Comparison of ENCODE assay signal across 9 mouse cellular contexts in the genomic region with DNA sequence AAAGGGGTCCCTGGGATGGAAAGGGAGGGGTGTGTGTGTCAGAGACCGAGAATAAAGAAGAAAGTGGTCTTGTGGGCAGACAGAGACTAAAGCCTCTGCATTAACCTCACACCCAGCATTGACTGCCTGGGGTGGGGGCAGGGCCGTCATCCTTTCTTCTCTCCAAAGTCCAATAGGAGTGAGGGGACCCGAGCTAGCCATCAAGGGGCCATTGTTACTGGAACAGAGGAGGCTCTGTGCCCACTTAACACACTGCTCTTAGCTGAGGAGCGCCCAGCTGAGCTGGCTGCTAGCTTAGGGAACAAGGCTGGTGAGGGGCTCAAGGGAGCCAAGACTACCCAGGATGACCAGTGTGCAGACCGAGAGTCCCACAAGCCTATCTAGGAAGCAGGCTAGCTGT. TPM values are rescaled to one million over a fixed set of nuclear protein-coding genes. Genes with fewer than 3 reads are reported as not detected.
DNase-seq lines count a peak whose midpoint lies in the region; ATAC-seq and TF ChIP-seq lines count a peak whose summit lies in the region.
"Had no signal": no experiment of that assay in that cellular context is flagged by ENCODE, and none has a peak within 500 bp of the region (broad histone marks: within the 10 kb centered on the region; RNA-seq: fewer than 3 reads in every experiment).

No protein-coding gene starts in this region.

- H3K9ac ChIP-seq in intestine, embryonic 15.5 days: no peak overlapping the region
- H3K9ac ChIP-seq in intestine, postnatal 0 days (ENCODE audit: low read depth, low read length): no peak overlapping the region
- no peak overlapping the region for H3K9ac ChIP-seq in midbrain, embryonic 13.5 days (replicated peaks)

- TF ChIP-seq POLR2A in cortical plate, adult 2 months (IDR thresholded peaks at IDR 0.05; ENCODE audit: extremely low read depth, insufficient read depth, low read length): no peak

- no peaks in the 10 kb centered on the region for H3K9me3 ChIP-seq in intestine, embryonic 15.5 days
- H3K9me3 ChIP-seq in intestine, postnatal 0 days (ENCODE audit: control insufficient read depth): no peaks in the 10 kb centered on the region
- H3K9me3 ChIP-seq in midbrain, embryonic 13.5 days: no peaks in the 10 kb centered on the region

- no peaks in the 10 kb centered on the region for H3K27me3 ChIP-seq in intestine, embryonic 15.5 days (replicated peaks)
- H3K27me3 ChIP-seq in intestine, postnatal 0 days (replicated peaks; ENCODE audit: control insufficient read depth, insufficient read depth, low read length): no peaks in the 10 kb centered on the region
- H3K27me3 ChIP-seq in midbrain, embryonic 13.5 days: no peaks in the 10 kb centered on the region

- H3K4me2 ChIP-seq in intestine, embryonic 15.5 days (replicated peaks): no peak overlapping the region
- no peak overlapping the region for H3K4me2 ChIP-seq in intestine, postnatal 0 days (replicated peaks; ENCODE audit: low read depth)
- H3K4me2 ChIP-seq in midbrain, embryonic 13.5 days (replicated peaks): 0 out of 2 replicates have a peak overlapping the region, but pooled peaks have one; percentile 3

- peak; percentile 47 for DNase-seq in forelimb bud, embryonic 11.5 days (ENCODE audit: low read depth, low spot score)
- DNase-seq in cerebellum, adult 11 months: no peak
- no peak for DNase-seq in lung, postnatal 14 days
- no peak for DNase-seq in kidney, postnatal 14 days
- DNase-seq: heart, postnatal 4 days had no signal

- no peak for TF ChIP-seq CTCF in intestine, postnatal 0 days (IDR thresholded peaks at IDR 0.05; ENCODE audit: low read depth)
- TF ChIP-seq CTCF in cortical plate, adult 2 months (IDR thresholded peaks at IDR 0.05; ENCODE audit: extremely low read depth, insufficient read depth, low read length): no peak

- no peaks in the 10 kb centered on the region for H3K36me3 ChIP-seq in intestine, embryonic 15.5 days
- H3K36me3 ChIP-seq in intestine, postnatal 0 days (ENCODE audit: control insufficient read depth, insufficient read depth): no peaks in the 10 kb centered on the region
- H3K36me3 ChIP-seq in midbrain, embryonic 13.5 days: no peaks in the 10 kb centered on the region

- H3K27ac ChIP-seq in intestine, embryonic 15.5 days: no peak overlapping the region
- H3K27ac ChIP-seq in intestine, postnatal 0 days (ENCODE audit: low read depth, low read length): no peak overlapping the region
- peak overlapping the region; percentile 41; the same call in 1 of the 2 replicates for H3K27ac ChIP-seq in cortical plate, adult 2 months (ENCODE audit: insufficient read depth, low read length)
- H3K27ac ChIP-seq in midbrain, embryonic 13.5 days: peak overlapping the region; percentile 80

- 44% methylated on average over 5 of the region's 5 CpGs for WGBS in intestine, embryonic 15.5 days
- WGBS in intestine, postnatal 0 days: 49% methylated on average over 5 of the region's 5 CpGs
- WGBS in midbrain, embryonic 13.5 days: 8% methylated on average over 5 of the region's 5 CpGs

- 0 out of 2 replicates have a peak, but pooled peaks cover 2% of the 10 kb centered on the region for H3K4me1 ChIP-seq in intestine, embryonic 15.5 days (replicated peaks)
- no peaks in the 10 kb centered on the region for H3K4me1 ChIP-seq in intestine, postnatal 0 days (replicated peaks; ENCODE audit: control insufficient read depth, insufficient read depth, low read length)
- H3K4me1 ChIP-seq in cortical plate, adult 2 months (ENCODE audit: control insufficient read depth, insufficient read depth, low read length): no peaks in the 10 kb centered on the region
- peaks cover 15% of the 10 kb centered on the region for H3K4me1 ChIP-seq in midbrain, embryonic 13.5 days (replicated peaks)

- peak; percentile 45 for ATAC-seq in intestine, embryonic 15.5 days
- ATAC-seq in intestine, postnatal 0 days: no peak
- ATAC-seq in midbrain, embryonic 13.5 days: peak; percentile 93

- no peak overlapping the region for H3K4me3 ChIP-seq in intestine, embryonic 15.5 days (replicated peaks)
- H3K4me3 ChIP-seq in intestine, postnatal 0 days (ENCODE audit: low read depth, low read length): no peak overlapping the region
- H3K4me3 ChIP-seq in cortical plate, adult 2 months (ENCODE audit: insufficient read depth, low read length): no peak overlapping the region
- H3K4me3 ChIP-seq in midbrain, embryonic 13.5 days (replicated peaks): no peak overlapping the region

RNA-seq across cellular contexts. Expression of gene Chst3, which starts 16.3 kb away (rescaled TPM):
- 1.9 TPM in 2 replicates for polyA plus RNA-seq in intestine, embryonic 15.5 days (2015; fragmentation: Nextera tagmentation; extraction: Ambion mirVana)
- polyA plus RNA-seq in intestine, postnatal 0 days (2015; fragmentation: Nextera tagmentation; extraction: Ambion mirVana): 0.27 and 0.29 TPM in 2 replicates
- 1.4 and 2.0 TPM in 2 replicates for polyA plus RNA-seq in cortical plate, adult 2 months (2012; rRNA removed)
- polyA plus RNA-seq in midbrain, embryonic 13.5 days (2015; fragmentation: Nextera tagmentation; extraction: Ambion mirVana): 1.3 and 1.7 TPM in 2 replicates

Comparison
In these comparisons a context has a peak if more than half of its experiments do, and no peak if none do; other contexts are left out.
1. H3K27ac ChIP-seq: peak in cortical plate, adult 2 months (single experiment) and midbrain, embryonic 13.5 days (single experiment); none in intestine, embryonic 15.5 days (single experiment) and intestine, postnatal 0 days (single experiment).